Mouse (Mus musculus) ES-E14 (cell line): ENCODE data around the gene Elmo1.

Source experiments
- CHD2 ChIP-seq: IDR thresholded peaks from 2 replicates; pipeline ENCODE4 v1.6.1; 2014; ENCODE audit warnings: mild to moderate bottlenecking, low read depth, low read length, inconsistent platforms
- HCFC1 ChIP-seq: IDR thresholded peaks from 2 replicates; pipeline ENCODE4 v1.6.1; 2012; ENCODE audit warnings: low read length, inconsistent platforms, borderline replicate concordance; ENCODE audit not compliant: insufficient read depth
- ZC3H11A ChIP-seq: IDR thresholded peaks from 2 replicates; pipeline ENCODE4 v1.6.1; 2012; ENCODE audit warnings: low read depth, mild to moderate bottlenecking, inconsistent platforms, low read length, borderline replicate concordance
- ZNF384 ChIP-seq: IDR thresholded peaks from 2 replicates; pipeline ENCODE4 v1.6.1; 2012; ENCODE audit warnings: low read depth, low read length, inconsistent platforms

- TF ChIP-seq ZNF384 = no peak
- no peak for TF ChIP-seq HCFC1
- no peak for TF ChIP-seq ZC3H11A
- TF ChIP-seq CHD2 = no peak
Observed at GRCm38 (mm10) chr13:20318615-20319219, 228.3 kb downstream of the Elmo1 start.
